Mouse (Mus musculus): ENCODE measurements around the gene A930002H24Rik.

Gene A930002H24Rik

DNA sequence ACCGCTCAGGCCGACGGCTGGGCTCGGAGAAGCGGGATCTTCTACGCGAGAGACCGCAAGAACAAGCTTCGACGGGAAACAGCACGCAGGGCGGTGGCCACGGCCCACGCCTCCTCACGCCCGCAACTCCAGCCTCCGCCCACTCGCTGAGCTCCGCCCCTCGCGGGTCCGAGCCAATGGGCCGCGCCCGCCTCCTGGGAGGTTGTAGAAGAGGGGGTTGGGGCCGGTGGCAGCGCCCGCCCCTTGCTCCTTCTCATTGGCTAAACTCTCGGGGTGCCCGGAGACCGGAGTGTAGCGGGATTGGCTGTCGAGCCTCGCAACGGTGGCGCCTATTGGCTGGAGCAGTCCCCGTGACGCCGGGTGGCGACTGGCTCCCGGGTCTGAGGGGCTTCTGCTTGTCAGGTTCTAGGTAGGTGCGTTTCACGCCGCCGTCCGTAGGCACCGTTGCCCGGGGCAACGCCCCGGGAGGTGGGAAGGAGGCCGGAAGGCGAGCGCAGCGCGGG is at the start of gene A930002H24Rik:
TSS of gene A930002H24Rik (minus strand) at position 145 of the 503 bp plus-strand sequence.
- in situ Hi-C loops (cut with MboI, MseI), result loop anchor here (5.0 kb wide), 1 partner anchor 461 kb away; no protein-coding TSS in a partner anchor

DNA sequence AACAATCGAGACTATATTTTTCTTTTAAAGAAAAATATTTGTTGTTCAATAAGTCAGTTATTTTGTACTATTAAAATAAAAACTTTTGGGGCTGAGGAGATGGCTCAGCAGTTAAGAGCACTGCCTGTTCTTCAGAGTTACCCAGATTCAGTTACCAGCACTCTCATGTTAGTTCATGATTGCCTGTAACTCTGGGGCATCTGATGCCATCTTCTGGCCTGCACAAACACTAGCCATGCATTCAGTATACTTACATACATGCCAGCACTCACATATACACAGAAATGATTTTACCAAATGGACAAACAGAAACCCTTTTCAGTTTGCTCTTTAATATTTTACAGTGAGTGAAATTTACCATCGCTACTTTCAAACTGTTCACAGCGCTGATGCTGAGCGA is 45.7 kb upstream of the A930002H24Rik start:
- in situ Hi-C loops (cut with MboI, MseI), result no loop called here

DNA sequence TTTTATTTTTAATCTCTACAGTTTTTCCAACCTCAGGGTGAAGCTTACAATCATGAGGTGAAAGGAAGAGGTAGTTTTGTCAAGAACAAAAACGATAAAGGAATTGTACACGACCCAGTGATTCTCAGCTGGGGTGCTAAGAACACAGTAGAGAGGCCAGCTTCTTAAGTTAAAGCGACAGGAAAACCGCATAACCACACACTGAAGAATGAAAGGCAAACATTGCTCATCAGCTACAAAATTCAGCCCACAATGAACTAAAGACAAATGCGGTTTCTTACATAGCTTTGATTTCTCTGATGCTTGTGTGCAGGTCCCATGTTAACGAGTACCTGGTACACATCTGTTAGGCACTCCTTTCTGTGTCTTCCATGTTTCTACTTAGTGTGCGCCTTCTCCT is 33.5 kb upstream of the A930002H24Rik start:
- in situ Hi-C loops (cut with MboI, MseI), result no loop called here

DNA sequence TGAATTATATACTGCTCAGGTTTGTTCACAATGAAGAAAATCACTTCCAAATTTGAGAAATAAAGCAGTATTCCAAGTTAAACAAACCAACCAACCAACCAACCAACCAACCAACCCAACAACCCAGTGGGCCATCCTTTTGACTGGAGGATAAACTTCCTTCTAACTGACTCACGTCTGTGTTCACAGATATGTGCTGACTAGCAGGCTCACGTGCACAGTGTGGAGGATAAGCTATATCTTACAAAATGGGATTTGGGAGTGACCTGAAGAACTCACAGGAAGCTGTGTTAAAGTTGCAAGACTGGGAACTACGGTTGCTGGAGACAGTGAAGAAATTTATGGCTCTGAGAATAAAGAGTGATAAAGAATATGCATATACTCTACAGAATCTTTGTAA is 32.2 kb upstream of the A930002H24Rik start:
- in situ Hi-C loops (cut with MboI, MseI), result no loop called here

DNA sequence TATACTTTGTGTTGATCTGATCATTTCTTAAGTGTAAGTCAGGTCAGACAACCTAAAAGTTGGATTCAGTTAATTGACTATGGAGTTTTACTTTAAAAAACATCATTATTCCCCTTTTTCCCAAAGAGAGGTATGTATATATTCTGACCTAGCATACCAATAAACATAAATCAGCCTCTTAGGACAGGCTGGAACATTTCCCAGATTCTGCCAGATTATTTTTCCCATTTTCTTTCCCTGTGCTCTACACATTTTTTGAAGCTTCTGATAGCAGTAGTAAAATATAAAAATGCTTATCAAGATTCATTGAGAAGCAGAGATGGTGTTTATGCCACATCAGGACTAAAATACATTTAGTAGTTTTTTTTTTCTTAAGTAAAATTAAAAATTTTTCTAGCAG is 27.0 kb upstream of the A930002H24Rik start:
- in situ Hi-C loops (cut with MboI, MseI), result no loop called here

DNA sequence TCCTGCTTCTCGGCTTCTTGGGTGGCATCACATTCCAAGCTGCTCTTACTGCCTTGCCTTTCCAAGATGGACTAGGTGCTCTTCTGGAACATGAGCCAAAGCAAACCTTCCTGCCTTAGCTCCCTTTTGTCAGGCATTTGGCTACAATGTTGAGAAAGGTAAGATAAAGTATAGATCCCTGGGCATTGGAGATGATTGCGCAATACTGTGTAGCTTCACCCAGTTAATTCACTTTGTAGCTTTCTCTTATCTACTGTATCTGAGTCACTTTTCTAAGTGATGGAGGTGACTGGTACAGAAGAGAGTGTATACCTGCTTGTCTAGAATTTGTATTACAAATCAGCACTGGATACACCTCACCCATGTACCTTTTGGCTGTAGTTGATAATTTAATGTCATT is 23.4 kb upstream of the A930002H24Rik start:
- in situ Hi-C loops (cut with MboI, MseI), result no loop called here

DNA sequence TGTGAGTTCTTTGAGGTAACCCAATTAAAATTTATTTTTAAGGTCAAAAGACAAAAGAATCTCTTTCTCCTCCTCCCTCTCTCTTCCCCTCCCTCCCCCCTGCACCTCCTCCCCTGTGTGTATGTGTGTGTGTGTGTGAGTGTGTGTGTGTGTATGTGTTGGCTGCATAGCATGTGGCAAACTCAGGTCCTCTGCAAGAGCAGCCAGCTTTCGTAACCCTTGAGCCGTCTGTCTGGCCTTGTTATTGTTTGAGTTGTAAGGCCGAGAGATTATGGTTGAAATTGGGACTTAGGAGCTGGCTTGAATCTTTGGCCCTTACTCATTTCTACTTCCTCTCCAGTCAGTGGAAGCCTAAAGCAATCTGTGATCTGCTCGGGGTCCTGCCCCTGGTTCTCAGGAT is 16.4 kb upstream of the A930002H24Rik start:
- in situ Hi-C loops (cut with MboI, MseI), result no loop called here

DNA sequence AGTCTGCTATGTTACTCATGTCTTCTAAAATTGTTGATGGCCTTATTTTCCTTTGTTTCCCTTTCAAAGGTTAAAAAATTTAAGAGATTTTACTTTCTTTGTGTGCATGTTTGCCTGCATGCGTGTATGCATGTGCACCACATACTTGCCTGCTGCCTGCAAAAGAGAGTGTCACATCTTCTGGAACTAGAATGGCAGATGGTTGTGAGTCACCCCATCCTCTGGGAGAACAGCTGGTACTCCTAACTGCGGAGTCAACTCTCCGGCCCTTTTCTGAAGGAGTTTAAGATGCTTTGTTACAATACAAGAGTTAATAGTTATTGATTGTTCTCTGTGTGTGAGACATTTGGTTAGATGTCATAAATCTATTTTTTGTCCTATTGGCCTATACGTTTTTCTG is 15.3 kb upstream of the A930002H24Rik start:
- in situ Hi-C loops (cut with MboI, MseI), result no loop called here

DNA sequence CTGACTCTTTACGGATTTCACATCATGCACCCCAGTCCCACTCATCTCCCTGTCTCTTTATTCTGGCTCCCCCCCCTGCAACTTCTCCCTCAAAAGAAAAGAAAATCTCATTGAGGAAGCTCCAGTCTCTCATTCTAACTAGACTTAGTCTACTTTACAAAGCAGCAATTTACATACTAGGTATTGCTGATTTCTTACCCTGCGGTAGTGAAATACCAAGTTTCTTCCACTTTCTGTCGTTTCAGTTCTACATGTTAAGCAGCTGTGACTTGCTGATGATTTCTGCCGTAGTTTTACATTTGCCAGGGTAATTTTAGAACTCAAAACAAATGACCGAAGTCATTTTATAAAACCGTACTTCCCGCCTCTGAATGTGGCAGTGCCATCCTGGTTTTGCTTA is 8.2 kb upstream of the A930002H24Rik start:
- in situ Hi-C loops (cut with MboI, MseI), result no loop called here

DNA sequence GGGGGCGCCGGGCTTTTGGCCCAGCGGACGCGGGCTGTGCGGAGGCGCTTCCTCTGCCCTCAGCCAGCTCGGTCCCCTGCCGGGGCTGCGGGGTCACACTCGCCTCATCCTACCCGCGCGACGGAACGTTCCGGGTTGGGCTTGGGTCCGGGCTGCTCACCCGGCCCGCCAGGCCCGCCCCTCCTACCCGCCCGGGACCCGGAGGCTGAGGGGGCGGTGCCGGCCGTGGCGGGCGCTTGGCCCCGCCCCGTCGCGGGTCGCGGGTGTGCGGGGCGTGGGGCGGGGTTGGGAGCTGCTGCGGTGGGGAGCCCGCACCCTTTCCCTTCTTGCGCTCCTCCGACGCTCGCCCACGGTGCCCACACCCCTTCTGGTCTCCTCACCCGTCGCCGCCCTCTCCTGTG is 580 bp upstream of the A930002H24Rik start:
- in situ Hi-C loops (cut with MboI, MseI), result loop anchor here (5.0 kb wide), 1 partner anchor 462 kb away; no protein-coding TSS in a partner anchor

DNA sequence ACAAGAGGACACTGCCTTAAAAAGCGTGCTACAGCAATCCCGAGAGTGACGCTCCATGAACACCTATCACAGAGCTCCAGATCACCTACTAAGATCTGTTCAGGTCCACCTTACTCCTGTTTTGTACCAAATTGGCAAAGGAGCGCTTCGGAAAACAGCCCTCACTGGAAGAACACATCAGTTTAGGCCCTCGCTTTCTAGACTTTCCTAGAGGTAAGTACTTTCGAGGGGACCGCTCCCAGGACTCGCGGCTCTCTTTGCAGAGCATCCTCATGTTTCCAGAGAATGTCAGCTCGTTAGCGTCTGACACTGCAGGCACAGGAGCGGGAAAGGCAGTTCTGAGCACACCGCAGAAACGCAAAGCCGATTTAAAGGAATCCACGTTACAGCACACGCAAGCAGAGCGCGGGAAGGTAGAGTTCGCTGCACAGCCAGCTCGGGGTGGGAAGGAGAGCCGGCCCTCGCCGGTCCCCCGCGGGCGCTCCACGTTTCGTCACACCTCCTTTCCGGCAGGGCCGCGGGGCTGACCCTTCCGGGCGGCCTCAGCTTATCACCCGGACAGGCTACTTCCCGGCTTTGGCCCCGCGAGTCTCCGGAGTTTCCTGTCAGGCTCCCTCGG is 470 bp downstream of the A930002H24Rik start, which contains the start of gene Fer:
TSS of gene Fer (plus strand) at position 51 of the 619 bp plus-strand sequence.
- in situ Hi-C loops (cut with MboI, MseI), result loop anchor here (5.0 kb wide), 1 partner anchor 461 kb away; no protein-coding TSS in a partner anchor

DNA sequence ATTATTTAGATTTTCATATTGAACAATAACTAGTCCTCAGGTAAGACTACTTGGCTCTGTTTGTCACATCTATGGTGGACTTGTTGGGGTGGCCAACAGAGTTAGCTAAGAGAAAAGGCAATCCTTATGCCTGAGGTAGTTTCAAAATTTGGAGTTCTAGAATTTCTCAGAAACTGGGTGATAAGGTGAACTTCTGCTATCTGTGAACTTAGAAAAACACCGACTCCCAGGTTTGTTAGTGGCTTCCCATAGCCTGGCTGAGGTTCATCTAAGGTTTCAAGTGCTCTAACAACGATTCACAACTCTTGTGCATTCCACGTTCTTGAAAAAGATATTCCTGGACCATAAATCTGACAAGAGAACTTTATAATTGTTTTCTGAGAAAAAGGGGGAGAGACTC is 1.2 kb downstream of the A930002H24Rik start:
- in situ Hi-C loops (cut with MboI, MseI), result loop anchor here (5.0 kb wide), 1 partner anchor 460 kb away; no protein-coding TSS in a partner anchor

DNA sequence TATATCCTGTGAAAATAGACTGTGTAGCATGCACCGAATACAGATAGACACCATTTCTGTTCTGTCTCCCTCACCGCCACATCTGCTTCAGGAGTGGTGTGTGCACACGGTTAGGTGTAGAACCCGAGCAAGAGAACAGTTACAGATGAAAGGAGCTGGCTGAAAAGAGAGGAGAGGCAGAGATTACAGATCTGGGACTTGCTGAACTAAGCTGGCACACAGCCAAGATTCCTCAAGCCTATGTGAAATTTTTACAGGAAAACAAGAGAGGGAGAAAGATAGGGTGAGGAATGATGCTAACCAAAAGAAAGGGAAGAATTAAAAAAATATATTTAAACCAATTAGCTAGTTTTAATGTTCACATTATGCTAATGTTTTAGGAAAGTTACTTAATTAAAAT is 2.6 kb downstream of the A930002H24Rik start:
- in situ Hi-C loops (cut with MboI, MseI), result loop anchor here (5.0 kb wide), 1 partner anchor 459 kb away; no protein-coding TSS in a partner anchor

DNA sequence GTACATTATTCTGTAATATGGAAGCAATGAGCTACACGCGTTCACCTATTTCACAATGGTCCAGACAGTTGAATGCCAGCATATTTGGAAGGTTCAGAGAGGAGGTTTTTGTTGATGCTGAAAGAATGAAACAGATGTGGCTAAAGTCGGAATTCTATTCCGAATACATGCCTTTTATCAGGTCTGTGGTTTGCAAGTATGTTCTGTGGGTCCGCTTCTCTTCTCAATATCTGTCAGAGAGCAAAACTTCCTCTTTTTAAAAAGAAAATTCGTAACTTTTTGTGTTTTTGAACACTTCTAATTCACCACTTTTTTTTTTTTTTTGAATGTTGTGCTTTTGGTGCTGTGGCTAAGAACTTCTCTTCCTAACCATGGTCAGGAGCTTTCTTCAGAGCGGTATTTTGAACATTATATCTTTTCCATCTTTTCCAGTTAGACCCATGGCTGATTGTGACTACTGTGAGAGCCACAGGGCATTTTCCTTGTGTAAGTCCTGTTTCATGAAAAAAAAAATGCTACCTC is 6.5 kb downstream of the A930002H24Rik start:
- in situ Hi-C loops (cut with MboI, MseI), result no loop called here

DNA sequence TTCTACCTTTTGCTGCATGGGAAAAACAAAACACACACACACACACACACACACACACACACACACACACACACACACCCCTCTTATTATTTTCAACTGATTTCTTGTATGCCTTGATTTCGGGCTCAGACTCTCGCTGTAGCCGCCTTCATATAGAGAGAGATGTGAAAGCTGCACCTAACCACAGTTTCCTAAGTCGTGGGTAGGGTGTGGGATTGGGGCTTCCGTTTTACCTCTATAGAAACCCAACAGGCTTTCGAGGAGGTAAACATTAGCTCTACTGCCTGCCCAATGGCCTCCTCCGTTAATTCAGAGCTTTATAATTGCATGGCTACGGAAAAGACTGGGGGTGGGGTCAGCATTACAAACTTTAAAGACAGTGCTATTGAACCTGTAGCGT is 13.6 kb downstream of the A930002H24Rik start:
- in situ Hi-C loops (cut with MboI, MseI), result no loop called here

DNA sequence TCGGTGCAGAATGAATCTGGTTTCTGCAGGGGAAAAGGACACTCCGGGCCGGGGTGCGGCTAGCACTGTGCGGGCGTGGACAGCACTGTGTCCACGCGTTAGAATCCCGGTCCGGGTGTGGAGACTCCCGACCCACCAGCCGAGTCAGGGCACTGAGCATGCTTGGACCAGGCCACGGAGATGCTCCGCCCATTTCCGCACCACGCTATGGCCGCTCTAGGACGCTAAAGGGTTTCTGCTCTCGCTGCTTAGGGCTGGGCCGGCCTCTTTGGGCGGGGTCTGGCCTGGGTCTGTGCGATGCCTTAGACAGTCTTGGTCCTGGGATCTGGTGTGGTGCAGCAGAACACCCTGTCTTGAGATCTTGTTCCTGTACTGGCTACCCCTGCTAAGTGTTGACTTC is 14.0 kb downstream of the A930002H24Rik start:
- in situ Hi-C loops (cut with MboI, MseI), result loop anchor here (10.0 kb wide), 1 partner anchor 1835 kb away; no protein-coding TSS in a partner anchor

DNA sequence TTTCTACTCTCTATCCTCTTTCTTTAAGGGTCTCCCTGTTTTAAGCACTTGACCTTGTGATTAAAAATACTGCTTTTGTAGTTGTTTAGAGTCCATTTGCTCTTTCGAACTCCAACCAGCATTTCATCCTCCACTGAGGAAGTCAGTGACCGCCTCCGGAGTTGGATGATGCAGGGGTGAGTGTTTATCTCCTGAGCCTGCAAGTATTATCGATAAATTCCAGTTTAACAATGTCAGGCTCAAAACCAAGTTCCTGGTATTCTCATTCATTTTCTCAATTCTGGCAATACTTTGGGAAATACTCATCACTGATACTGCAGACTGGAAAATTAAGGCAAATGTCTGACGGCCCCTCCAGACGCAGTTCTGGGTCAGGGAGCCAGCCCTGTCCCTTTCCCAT is 14.4 kb downstream of the A930002H24Rik start:
- in situ Hi-C loops (cut with MboI, MseI), result loop anchor here (10.0 kb wide), 1 partner anchor 1836 kb away; no protein-coding TSS in a partner anchor

DNA sequence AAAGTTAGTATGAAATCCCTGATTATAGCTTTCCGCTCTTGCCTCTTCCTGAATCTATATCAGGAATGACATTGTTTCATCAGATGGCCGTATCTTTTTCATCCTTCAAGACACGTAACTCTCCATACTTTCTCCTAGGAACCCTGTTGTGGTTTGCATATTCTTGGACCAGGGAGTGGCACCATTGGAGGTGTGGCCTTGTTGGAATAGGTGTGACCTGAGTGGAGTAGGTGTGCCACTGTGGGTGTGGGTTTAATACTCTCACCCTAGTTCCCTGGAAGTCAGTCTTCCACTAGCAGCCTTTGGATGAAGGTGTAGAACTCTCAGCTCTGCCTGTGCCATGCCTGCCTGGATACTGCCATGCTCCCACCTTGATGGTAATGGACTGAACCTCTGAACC is 17.8 kb downstream of the A930002H24Rik start:
- in situ Hi-C loops (cut with MboI, MseI), result loop anchor here (10.0 kb wide), 1 partner anchor 1839 kb away; no protein-coding TSS in a partner anchor

DNA sequence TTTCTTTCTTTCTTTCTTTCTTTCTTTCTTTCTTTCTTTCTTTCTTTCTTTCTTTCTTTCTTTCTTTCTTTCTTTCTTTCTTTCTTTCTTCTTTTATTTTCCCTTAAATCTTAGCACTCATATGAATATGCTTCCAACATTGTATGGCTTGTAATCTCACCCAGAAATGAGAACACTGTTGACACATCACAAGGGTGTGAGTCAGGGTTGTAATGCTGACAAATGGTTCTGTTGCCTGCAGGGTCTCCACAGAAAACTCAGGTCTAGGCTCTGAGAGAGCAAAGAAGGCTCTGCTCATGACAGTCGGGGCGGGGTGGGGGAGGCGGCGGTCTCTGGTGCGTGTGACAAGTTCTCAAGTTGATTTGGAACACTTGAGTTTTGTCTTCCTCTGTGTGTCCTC is 18.7 kb downstream of the A930002H24Rik start:
- in situ Hi-C loops (cut with MboI, MseI), result loop anchor here (10.0 kb wide), 1 partner anchor 1840 kb away; no protein-coding TSS in a partner anchor

DNA sequence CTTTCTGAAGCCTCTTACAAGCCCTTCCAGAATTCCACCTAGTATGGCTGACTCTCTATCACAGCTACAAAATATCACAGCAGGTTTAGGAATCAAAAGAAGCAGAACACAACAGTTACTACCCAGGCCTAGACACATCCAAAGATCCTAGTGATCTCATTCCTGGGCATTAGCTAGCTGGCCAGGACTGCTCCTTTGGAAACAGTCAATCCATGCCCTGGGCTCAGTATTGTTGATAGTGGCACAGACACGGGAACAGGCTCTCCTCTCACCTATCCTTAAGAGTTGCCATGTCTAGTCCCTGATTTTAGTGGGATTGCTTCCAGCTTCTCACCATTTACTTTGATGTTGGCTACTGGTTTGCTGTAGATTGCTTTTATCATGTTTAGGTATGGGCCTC is 21.4 kb downstream of the A930002H24Rik start:
- in situ Hi-C loops (cut with MboI, MseI), result loop anchor here (10.0 kb wide), 1 partner anchor 1843 kb away; no protein-coding TSS in a partner anchor

DNA sequence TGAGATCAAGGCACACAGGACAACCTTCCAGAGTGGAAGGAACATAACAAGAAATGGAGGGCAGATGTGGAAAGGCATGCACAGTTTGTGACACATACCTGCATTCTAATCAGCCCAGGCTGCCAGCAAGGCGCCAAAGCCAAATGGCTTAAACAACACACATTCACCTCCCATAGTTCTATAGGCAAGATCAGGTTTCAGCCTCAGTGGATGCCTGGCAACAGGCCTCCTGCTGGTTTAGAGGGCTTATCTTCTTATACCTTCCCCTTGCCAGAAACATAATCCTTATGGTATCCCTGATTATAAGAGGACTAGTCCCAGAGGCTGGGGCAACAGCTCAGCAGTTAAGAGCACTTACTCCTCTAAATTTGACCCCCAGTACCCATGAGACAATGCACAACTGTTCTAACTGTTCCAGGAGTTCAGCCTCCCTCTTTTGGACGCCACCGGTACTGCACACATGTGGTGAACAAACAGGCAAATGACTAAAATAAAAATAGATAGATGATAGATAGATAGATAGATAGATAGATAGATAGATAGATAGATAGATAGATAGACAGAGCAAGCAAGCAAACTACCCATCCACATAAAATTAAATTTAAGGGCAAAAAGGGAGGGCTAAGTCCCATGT is 23.8 kb downstream of the A930002H24Rik start:
- in situ Hi-C loops (cut with MboI, MseI), result loop anchor here (10.0 kb wide), 1 partner anchor 1845 kb away; no protein-coding TSS in a partner anchor

DNA sequence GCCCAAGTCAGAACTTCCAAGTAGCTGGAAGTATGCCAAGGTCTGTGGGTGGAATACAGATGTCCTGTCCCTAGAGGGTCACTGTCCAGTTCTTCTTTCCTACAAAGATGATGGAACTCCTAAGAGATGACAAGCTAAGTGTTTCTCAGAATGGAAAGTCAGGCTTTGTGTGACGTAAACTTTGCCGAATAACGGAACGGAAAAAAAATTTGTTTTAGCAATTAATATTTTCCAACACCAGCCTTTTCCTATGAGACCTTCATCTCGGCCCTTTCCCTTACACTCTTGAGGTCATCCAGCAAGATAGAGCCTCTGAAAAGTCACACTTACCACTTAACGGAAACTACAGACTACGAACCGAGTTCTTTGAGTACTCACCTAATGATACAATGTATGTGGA is 25.4 kb downstream of the A930002H24Rik start:
- in situ Hi-C loops (cut with MboI, MseI), result no loop called here

Data from T-helper 1 cell (primary cell).